Mouse (Mus musculus): ENCODE results near the gene Smco4.

Gene Smco4

DNA sequence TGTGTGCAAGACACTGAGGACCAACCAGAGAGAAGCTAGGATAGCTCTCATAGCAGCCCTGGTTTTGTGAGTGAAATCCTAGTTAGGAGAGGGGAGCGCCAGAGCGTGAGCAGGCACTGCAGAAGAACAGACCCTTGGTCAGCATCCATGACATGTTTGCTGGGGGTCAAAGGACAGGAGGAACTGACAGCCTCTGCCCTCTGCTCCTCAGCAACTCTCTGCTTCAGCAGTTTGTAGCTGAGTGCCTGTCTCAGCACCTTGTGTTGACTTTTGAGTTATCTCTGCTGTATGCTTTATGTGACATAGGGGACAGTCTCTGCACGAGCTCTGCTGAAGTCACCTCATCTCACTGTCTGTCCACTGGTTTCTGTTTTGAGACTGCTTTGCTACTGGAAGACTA is 13.6 kb downstream of the Smco4 start:
- in situ Hi-C loops (cut with MseI, MboI), result no loop called here

DNA sequence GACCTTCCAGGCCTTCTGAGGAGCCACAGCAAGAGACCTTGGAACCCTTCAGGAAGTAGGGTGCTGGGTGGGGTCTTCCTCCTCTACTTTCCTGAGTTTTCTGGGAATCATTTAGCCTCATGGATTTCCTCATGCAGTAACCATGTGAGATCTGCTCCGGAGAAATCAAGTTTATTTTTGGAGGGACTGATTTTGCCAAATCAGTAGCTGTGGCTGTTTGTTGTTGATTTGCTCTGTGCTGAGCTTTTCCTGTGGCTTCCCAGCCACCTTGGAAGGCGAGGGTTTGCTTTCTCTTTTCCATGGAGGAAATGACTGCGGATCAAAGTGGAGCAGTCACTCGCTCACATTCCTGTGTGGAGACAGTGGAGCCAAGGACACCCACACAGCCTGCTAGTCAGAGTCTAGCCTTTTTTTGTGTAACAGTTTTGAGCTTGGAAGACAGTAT is 14.2 kb downstream of the Smco4 start:
- in situ Hi-C loops (cut with MseI, MboI), result no loop called here

DNA sequence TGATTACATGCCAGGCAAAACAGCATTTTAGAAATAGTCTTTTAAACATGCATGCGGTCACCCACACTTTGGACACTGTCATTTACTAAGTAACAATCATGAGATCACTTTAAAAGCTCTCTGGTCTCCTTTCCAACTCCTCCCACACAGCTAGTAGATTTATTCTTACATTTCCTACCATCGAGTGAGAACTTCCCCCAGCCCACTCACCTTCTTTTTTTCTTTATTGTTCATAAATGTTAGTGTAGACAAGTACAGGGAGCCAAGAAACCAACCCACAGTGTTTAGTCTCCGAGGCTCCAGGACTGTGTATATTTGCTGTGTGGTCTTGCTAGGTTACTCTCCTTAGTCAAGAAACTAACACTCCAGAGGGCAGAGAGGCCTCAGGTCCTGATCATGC is 16.1 kb downstream of the Smco4 start:
- in situ Hi-C loops (cut with MseI, MboI), result no loop called here

DNA sequence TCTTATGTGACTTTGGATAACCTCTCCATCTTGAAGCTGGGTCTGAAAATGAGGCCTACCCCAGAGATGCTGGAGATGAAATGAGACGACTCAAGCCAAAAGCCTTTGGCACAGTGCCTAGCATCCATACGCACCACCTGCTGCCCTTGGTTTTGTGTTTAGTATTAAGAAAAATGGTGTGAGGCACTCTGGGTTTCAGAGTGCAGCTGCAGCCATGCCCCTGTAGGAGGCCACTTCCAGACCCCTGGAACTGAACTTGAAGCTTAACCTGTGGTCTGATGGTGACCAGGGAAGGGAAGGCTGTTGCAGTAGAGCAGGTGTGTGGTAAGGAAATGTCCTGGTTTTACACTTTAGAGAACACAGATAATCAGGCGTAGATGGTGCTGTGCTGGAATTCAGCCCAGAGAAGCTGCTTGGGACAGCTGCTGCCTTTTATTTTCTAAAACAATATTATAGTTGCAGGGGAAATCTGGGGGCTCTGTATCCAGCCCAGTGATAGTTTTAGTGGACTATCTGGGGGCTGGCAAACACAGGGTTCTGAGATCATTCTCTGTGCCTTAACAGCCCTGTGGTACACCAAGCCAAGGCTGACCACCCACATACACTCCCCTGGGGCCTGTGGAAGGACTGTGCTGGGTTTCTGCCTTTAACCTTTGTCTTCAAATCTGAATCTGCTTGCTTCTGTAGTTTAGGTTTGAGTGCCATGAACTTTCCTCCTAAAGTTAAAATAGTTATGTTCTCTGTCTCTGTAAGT is 17.5 kb downstream of the Smco4 start:
- in situ Hi-C loops (cut with MseI, MboI), result no loop called here

DNA sequence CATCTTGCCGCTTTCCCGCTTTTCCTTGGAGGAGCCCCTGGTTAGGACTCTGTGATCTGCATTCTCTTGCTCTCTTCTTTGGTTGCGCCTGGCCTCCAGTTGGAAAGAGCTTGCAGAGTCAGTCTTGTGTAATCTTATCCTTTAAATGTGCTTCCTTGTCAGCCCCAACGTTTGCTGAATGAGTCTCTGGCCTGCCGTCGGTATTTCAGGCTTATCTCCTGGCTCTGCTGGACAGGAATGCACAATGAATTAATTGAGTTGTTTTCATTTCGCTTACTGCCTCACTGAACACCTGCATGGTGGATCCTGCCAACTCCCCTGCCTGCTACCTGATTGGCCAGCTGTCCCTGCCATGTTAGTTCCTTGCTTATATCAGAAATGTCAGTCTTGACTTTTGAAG is 19.7 kb downstream of the Smco4 start:
- in situ Hi-C loops (cut with MseI, MboI), result no loop called here

- in situ Hi-C loops (cut with MseI, MboI), result no loop called here
Observed at GRCm38 (mm10) chr9:15516007-15516406, 22.8 kb downstream of the Smco4 start.

- in situ Hi-C loops (cut with MseI, MboI), result no loop called here
Observed at GRCm38 (mm10) chr9:15517979-15518378, 24.7 kb downstream of the Smco4 start.

DNA sequence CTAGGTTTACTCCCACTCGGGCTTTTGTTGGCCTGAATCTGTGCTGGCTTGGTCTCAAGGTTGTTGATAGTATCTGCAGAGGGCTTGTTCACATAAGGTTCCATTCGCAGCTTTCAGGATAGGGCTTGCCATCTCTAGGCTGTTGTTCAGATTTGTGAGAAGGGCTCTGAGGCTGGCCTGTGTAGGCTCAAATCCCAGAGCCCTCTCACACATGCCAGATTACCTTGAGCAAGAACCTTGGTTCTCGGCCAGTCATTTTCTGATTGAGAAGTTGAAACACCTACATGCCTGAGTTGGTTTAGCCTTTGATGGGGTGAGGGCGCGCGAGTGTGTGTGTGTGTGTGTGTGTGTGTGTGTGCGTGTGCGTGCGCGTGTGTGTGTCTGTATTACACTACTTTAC is 29.1 kb downstream of the Smco4 start:
- in situ Hi-C loops (cut with MseI, MboI), result no loop called here

- in situ Hi-C loops (cut with MseI, MboI), result no loop called here
Observed at GRCm38 (mm10) chr9:15522887-15523286, 29.7 kb downstream of the Smco4 start.

DNA sequence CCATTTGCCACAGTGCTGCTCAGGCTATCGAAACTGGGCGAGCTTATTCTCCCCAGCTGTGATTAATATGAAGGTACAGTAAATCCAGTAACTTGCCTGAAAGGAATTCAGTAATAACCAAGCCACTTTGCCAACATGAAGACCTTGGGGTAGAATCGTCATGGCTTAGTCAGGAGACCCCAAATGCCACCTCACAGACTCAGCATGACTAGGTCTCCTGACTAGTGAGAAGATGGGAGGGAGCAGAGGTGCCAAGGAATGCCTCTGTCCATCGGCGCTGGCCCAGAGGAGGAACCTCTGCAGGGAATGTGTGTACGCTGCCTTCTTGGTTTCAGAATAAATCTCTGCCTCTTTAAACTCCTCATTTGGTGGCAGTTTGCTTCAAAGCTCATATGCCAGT is 30.4 kb downstream of the Smco4 start:
- in situ Hi-C loops (cut with MseI, MboI), result no loop called here

- in situ Hi-C loops (cut with MseI, MboI), result no loop called here
Observed at GRCm38 (mm10) chr9:15525246-15525645, 32.0 kb downstream of the Smco4 start.

DNA sequence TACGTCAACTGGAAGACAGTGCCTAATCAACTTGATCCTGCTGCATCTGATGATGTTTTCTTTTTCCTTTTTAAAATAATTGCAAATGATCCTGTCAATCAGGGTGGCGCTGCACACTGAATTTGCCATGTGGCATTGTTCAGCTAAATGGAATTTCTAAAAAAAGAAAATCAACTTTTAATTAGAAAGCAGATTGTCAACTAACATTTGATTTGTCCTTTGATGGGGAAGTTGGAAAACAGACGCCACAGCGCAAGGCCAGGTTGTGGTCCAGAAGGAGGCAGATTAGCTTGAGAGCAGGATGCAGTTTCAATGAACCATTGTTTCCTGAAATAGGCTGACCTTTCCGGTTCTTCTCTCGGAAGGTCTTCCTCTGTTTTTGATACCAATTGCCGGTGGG is 33.3 kb downstream of the Smco4 start:
- in situ Hi-C loops (cut with MseI, MboI), result no loop called here

- in situ Hi-C loops (cut with MseI, MboI), result no loop called here
Observed at GRCm38 (mm10) chr9:15527846-15528245, 34.6 kb downstream of the Smco4 start.

DNA sequence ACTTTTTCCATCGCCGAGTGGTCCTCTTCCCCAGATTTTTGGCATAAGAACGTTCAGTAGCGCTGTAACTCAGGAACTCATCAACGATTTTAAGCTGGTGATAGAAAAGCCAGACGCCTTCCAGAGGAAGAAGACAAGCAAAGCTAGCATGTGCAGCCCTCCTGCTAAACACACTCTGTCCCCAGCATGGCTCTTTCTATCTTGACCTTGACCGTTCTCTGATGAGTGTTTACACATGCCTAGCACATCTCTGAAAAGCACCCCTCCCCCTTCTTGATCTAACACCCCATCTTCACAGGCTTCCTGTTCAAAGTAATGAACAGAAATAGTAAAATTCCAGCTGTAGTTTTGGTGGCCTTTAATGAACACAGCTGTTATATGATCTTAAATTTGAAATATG is 35.1 kb downstream of the Smco4 start:
- in situ Hi-C loops (cut with MseI, MboI), result no loop called here

- in situ Hi-C loops (cut with MseI, MboI), result no loop called here
Observed at GRCm38 (mm10) chr9:15529275-15529964, 36.2 kb downstream of the Smco4 start.

- in situ Hi-C loops (cut with MseI, MboI), result no loop called here
Observed at GRCm38 (mm10) chr9:15529965-15530320, 36.7 kb downstream of the Smco4 start.

DNA sequence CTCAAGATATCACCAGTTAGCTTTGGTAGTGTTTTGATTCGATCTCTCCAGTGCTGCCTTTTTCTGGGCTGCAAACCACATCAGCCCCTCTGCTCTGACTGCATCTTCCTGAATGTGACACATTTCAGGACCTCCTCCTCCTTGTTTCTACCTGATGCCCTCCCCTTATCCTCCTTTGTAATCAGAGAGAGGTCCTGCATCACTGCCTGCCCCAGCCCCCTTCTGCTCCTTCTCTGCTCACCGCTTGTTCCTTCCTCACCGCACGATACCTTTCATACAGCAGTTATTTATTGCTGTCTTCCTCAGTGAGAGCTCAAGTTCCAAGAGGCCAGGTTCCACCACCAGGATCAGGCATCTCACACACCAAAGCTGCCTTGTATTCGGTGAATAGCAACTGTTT is 38.0 kb downstream of the Smco4 start:
- in situ Hi-C loops (cut with MseI, MboI), result no loop called here

GRCm38 (mm10) chr9:15533336-15534070 is 40.3 kb downstream of the Smco4 start:
- in situ Hi-C loops (cut with MseI, MboI), result no loop called here

DNA sequence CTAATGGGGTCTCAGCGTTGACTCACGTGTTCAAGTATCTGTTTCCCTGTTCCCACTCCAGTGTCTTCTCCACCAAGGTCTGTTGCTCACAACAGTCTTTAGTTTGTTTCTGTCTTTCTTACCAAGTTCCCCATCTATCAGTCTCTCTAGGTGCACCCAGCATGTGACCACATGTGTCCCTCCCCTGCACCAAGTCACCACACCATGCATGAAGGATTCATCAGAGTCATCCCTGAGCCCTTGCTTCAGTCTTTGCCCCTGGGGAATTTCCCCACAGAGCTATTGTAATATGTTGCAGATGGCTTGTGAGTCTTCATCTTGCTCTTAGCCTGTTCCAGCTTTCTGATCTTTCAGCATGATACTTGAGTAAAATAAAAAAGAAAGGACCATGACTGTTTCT is 40.9 kb downstream of the Smco4 start:
- in situ Hi-C loops (cut with MseI, MboI), result no loop called here

GRCm38 (mm10) chr9:15535418-15535817 is 42.2 kb downstream of the Smco4 start:
- in situ Hi-C loops (cut with MseI, MboI), result no loop called here

DNA sequence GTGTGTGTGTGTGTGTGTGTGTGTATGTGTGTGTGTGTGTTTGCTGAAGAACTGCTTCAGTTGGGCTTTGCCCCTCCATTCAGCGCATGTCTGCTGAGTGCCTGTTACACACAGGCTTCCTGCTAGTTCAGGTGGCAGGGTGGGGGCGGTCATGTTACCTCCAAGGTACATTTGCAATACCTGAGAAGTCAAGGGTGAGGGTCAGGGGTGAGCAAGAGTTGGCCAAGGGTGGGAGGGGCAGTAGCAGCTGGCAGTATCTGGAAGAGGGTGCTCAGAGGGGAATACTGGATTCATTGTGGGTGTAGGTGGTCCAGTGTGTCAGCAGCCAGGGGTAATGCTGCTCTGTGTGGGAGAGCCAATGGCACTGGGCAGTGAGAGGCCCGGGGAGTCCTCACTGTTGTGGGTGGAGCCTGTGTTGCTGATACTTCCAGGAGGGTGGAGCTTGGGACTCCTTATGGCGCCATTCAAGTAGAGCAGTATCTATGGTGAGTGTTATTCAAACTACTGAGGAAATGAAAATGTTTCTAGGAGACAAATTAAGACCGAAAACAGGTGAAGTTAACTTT is 43.7 kb downstream of the Smco4 start:
- in situ Hi-C loops (cut with MseI, MboI), result no loop called here

GRCm38 (mm10) chr9:15537455-15538048 is 44.3 kb downstream of the Smco4 start:
- in situ Hi-C loops (cut with MseI, MboI), result no loop called here

All from mouse trophoblast stem cell (cell line).